Mouse (Mus musculus): Measurements from ENCODE around the gene Car11. TPM values are rescaled to one million over a fixed set of nuclear protein-coding genes. Genes with fewer than 3 reads are reported as not detected.
A peak's percentile ranks its signal among the peaks of the same experiment; 100 is the strongest.

Car11 gene
- total and polyA plus RNA-seq, 3 experiments: 0.77 to 1.5 TPM; not detected in 1

DNA sequence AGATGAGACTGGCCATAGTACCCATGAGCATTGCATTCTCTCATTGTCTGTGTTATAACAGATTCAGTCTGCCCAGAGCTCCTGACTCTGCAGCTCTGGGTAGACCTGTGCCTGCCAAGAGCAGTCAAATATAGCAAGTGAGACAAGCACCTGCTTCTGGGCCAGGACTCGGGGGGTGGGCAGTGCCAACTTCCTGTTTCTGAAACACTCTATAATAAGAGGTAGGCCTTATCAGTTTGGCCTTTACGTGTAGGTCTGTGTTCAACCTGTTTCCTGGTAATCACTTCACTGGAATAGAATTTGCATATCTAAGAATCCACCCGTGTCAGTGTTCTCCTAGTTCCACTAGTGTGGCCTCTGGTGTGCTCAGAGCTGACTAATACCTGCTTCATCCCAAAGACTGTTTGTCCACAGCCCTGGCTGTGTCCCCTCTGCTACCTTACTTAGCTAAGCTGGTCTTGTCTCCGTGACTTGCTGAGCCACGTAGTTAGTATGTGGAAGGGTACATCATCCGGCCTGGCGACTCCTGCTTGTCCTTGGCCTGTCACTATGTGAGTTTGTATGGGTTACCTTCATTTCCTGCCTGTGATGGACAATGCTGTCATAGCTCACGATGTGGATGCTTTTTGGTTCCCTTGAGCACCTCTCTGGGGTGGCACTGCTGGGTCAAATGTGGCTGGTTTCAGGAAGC is 18.5 kb upstream of the Car11 start (continued):
- TF ChIP-seq TAL1 (IDR thresholded peaks at IDR 0.05; ENCODE audit: low read length) (peak; percentile 31; the same call in 1 of the 2 replicates), MAZ (IDR thresholded peaks at IDR 0.05; ENCODE audit: low read depth, low read length) (no peak), MAFK (IDR thresholded peaks at IDR 0.05; ENCODE audit: borderline replicate concordance, low read depth, low read length) (no peak), GATA1 (IDR thresholded peaks at IDR 0.05; ENCODE audit: low read depth, low read length) (peak; percentile 78), MYB (IDR thresholded peaks at IDR 0.05; ENCODE audit: low read depth, low read length) (no peak), KAT2A (conservative IDR thresholded peaks at IDR 0.05; ENCODE audit: low read depth, low read length) (no peak), SIN3A (IDR thresholded peaks at IDR 0.05; ENCODE audit: low read length) (peak; percentile 33; the same call in 1 of the 2 replicates), UBTF (IDR thresholded peaks at IDR 0.05; ENCODE audit: borderline replicate concordance, insufficient read depth, low read depth, low read length) (no peak), CHD2 (IDR thresholded peaks at IDR 0.05; ENCODE audit: low read length) (no peak), TCF12 (IDR thresholded peaks at IDR 0.05; ENCODE audit: low read depth, low read length) (peak; percentile 43; the same call in 1 of the 2 replicates), POLR2A (IDR thresholded peaks at IDR 0.05; ENCODE audit: control insufficient read depth in 1 of 2, insufficient read depth in 1 of 2, low read depth in 1 of 2, low read length in 2 of 2, poor library complexity in 1 of 2) (no peak), E2F4 (IDR thresholded peaks at IDR 0.05; ENCODE audit: borderline replicate concordance, low read depth, low read length) (no peak), MXI1 (IDR thresholded peaks at IDR 0.05; ENCODE audit: low read depth, low read length) (peak; percentile 39; the same call in 1 of the 2 replicates), EP300 (IDR thresholded peaks at IDR 0.05; ENCODE audit: low read depth in 1 of 2, low read length in 2 of 2) (peak in 1 of 2 experiments; percentile 52; a peak in 2 of 4 replicates)

DNA sequence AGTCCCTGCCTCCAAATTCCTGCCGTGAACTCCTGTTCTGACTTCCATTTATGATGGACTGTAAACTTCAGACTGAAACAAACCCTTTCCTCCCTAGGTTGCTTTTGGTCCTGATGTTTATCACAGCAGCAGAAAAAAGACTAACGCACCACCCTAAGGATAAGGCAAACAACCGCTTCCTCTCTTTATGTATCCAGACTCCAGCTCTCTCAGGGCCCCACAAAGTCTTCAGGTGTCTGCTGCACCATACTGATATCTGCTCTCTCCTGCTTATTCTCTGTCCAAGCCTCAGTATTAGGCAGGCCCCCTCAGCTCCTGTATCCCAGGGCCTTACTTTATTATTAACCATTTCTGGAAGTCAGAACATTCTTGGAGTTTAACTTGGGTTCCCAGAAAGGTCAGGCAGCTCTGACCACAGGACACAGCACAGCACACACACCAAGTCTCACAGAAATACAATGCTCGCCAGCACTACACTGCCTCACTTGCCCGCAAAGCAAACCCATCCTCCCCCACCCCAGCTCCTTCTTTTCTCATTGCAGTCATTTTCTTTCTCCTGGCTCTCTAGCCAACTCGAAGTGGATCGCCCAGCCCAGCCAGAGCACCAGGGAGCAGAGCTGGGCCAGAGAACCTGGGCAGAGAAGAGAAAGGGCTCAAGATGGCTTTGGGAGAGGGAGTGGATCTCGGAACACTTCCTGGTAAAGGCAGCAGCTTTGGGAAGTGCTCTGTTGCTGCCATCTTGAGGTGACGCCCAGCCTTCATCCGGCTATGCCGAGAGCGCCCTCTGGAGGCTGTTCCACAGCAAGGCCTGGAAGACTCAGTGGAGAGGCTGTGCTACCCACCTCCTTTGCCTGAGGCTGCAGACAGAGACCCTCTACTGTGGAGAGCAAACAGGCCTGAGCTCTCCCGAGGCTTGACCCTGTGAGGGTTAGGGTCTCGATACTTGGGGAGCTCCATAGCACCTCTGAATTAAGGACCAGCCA is 17.2 kb upstream of the Car11 start:
- Histone ChIP-seq H3K4me1 (ENCODE audit: control insufficient read depth in 1 of 2, insufficient read depth in 2 of 2, low read length in 2 of 2) (peaks cover 13 to 20% of the 10 kb centered on the region in 2 experiments), H3K4me3 (ENCODE audit: control insufficient read depth in 1 of 2, insufficient read depth in 1 of 2, low read depth in 2 of 2, low read length in 2 of 2) (peak overlapping the region; percentile 52 to 55), H3K27ac (ENCODE audit: control insufficient read depth, low read depth, low read length) (peak overlapping the region; percentile 57), H3K27me3 (ENCODE audit: control insufficient read depth in 1 of 2, insufficient read depth in 2 of 2, low read length in 2 of 2) (peaks cover 0 to 2% of the 10 kb centered on the region in 2 experiments; a peak in 2 of 4 replicates), H3K79me2 (ENCODE audit: control insufficient read depth, insufficient read depth, low read length, poor library complexity) (no peaks in the 10 kb centered on the region), H3K36me3 (ENCODE audit: control insufficient read depth in 1 of 2, insufficient read depth in 2 of 2, low read length in 2 of 2) (peaks cover 0 to 17% of the 10 kb centered on the region in 2 experiments; a peak in 2 of 4 replicates), H3K9me3 (replicated peaks; ENCODE audit: insufficient read depth, low read length) (no peaks in the 10 kb centered on the region), H3K9ac (ENCODE audit: control insufficient read depth, low read depth, low read length, poor library complexity, severe bottlenecking) (peak overlapping the region; percentile 72)
- peak; percentile 91 for DNase-seq (ENCODE audit: low read depth, low spot score)
- TF ChIP-seq GABPA (IDR thresholded peaks at IDR 0.05; ENCODE audit: low read depth, low read length): no peak
- peak; percentile 93 to 100 (median 99) for TF ChIP-seq CTCF (IDR thresholded peaks at IDR 0.05 in 2 of 3, conservative IDR thresholded peaks at IDR 0.05 in 1 of 3; ENCODE audit: control insufficient read depth in 1 of 3, insufficient read depth in 1 of 3, low read depth in 2 of 3, low read length in 3 of 3, poor library complexity in 1 of 3, severe bottlenecking in 1 of 3)
- peak; percentile 25 to 36; a peak in 3 of 4 replicates for TF ChIP-seq EP300 (IDR thresholded peaks at IDR 0.05; ENCODE audit: low read depth in 1 of 2, low read length in 2 of 2)
- TF ChIP-seq JUND (IDR thresholded peaks at IDR 0.05; ENCODE audit: low read depth, low read length): no peak
- no peak for TF ChIP-seq ZKSCAN1 (IDR thresholded peaks at IDR 0.05; ENCODE audit: low read depth, low read length)
- no peak for TF ChIP-seq USF1 (IDR thresholded peaks at IDR 0.05; ENCODE audit: low read depth, low read length)
- no peak for TF ChIP-seq CHD1 (IDR thresholded peaks at IDR 0.05; ENCODE audit: low read depth, low read length)
- no peak for TF ChIP-seq TCF12 (IDR thresholded peaks at IDR 0.05; ENCODE audit: low read depth, low read length)
- peak; percentile 84 for TF ChIP-seq ELF1 (IDR thresholded peaks at IDR 0.05; ENCODE audit: low read depth, low read length)
- TF ChIP-seq HCFC1 (IDR thresholded peaks at IDR 0.05; ENCODE audit: low read depth, low read length): peak; percentile 67
- TF ChIP-seq MAX (IDR thresholded peaks at IDR 0.05; ENCODE audit: low read length): no peak
- TF ChIP-seq MYC (IDR thresholded peaks at IDR 0.05; ENCODE audit: low read depth, low read length): no peak
- TF ChIP-seq NRF1 (IDR thresholded peaks at IDR 0.05; ENCODE audit: insufficient read depth, low read depth, low read length, poor library complexity, severe bottlenecking): no peak
- TF ChIP-seq RAD21 (IDR thresholded peaks at IDR 0.05; ENCODE audit: low read depth, low read length): peak; percentile 81
- TF ChIP-seq KAT2A (conservative IDR thresholded peaks at IDR 0.05; ENCODE audit: low read depth, low read length): no peak
- TF ChIP-seq RCOR1 (IDR thresholded peaks at IDR 0.05; ENCODE audit: low read depth, low read length): 0 out of 2 replicates have a peak, but pooled peaks have one; percentile 7
- peak; percentile 57; the same call in 1 of the 2 replicates for TF ChIP-seq TBP (IDR thresholded peaks at IDR 0.05; ENCODE audit: low read depth, low read length)
- no peak for TF ChIP-seq TAL1 (IDR thresholded peaks at IDR 0.05; ENCODE audit: low read length)
- TF ChIP-seq MEF2A (IDR thresholded peaks at IDR 0.05; ENCODE audit: extremely low read depth, insufficient replicate concordance, low read depth, low read length, poor library complexity, severe bottlenecking): no peak
- TF ChIP-seq MYB (IDR thresholded peaks at IDR 0.05; ENCODE audit: low read depth, low read length): no peak
- peak; percentile 35; the same call in 1 of the 2 replicates for TF ChIP-seq SIN3A (IDR thresholded peaks at IDR 0.05; ENCODE audit: low read length)
- TF ChIP-seq MAZ (IDR thresholded peaks at IDR 0.05; ENCODE audit: low read depth, low read length): no peak; the same call in 1 of the 2 replicates
- no peak for TF ChIP-seq CHD2 (IDR thresholded peaks at IDR 0.05; ENCODE audit: low read length)
- TF ChIP-seq MAFK (IDR thresholded peaks at IDR 0.05; ENCODE audit: borderline replicate concordance, low read depth, low read length): no peak

Data from MEL (cell line).